ENCODE assay signal across 13 mouse cellular contexts in genomic region chr4:140271913-140272312, GRCm38 (mm10). TPM values are rescaled to one million over a fixed set of nuclear protein-coding genes. Genes with fewer than 3 reads are reported as not detected.
"Had no signal": no experiment of that assay in that cellular context is flagged by ENCODE, and none has a peak within 500 bp of the region (broad histone marks: within the 10 kb centered on the region; RNA-seq: fewer than 3 reads in every experiment).

No protein-coding gene starts in this region.

- H3K4me1 ChIP-seq: limb, embryonic 12.5 days; liver, embryonic 13.5 days; stomach, embryonic 15.5 days had no signal

- H3K9me3 ChIP-seq: midbrain, embryonic 15.5 days; stomach, embryonic 15.5 days had no signal

- DNase-seq: kidney, adult 8-10 months; kidney, postnatal 25 days; liver; liver, embryonic 13.5 days; lung, adult 18-20 months; right cerebral cortex, postnatal 14 days; thymus, adult 2 months; thymus, postnatal 4 days had no signal

- ATAC-seq: midbrain, embryonic 15.5 days had no signal

- H3K27me3 ChIP-seq: limb, embryonic 12.5 days; liver, embryonic 13.5 days; midbrain, embryonic 15.5 days; neural tube, embryonic 13.5 days; stomach, embryonic 15.5 days had no signal

- H3K27ac ChIP-seq: limb, embryonic 12.5 days; liver, embryonic 13.5 days; midbrain, embryonic 10.5 days; midbrain, embryonic 15.5 days; neural tube, embryonic 13.5 days; stomach, embryonic 15.5 days had no signal

- H3K4me3 ChIP-seq: limb, embryonic 12.5 days; liver, embryonic 13.5 days; midbrain, embryonic 10.5 days; midbrain, embryonic 15.5 days; neural tube, embryonic 13.5 days; stomach, embryonic 15.5 days had no signal

- H3K36me3 ChIP-seq: limb, embryonic 12.5 days; liver, embryonic 13.5 days; midbrain, embryonic 10.5 days; midbrain, embryonic 15.5 days; neural tube, embryonic 13.5 days; stomach, embryonic 15.5 days had no signal

- H3K9ac ChIP-seq: limb, embryonic 12.5 days; liver, embryonic 13.5 days; midbrain, embryonic 15.5 days; neural tube, embryonic 13.5 days; stomach, embryonic 15.5 days had no signal

- H3K4me2 ChIP-seq: limb, embryonic 12.5 days; liver, embryonic 13.5 days; midbrain, embryonic 15.5 days; neural tube, embryonic 13.5 days; stomach, embryonic 15.5 days had no signal

RNA-seq across cellular contexts. Expression of gene Igsf21, which starts 25.3 kb away (rescaled TPM):
- polyA plus RNA-seq: limb, embryonic 12.5 days had no signal
